Mouse (Mus musculus): Measurements from ENCODE around the gene Rpgrip1l.

GRCm38 (mm10) chr8:91199876-91200275 is 113.2 kb downstream of the Rpgrip1l start, which contains the start of gene Aktip:
- TF ChIP-seq CTCF (IDR thresholded peaks at IDR 0.05; ENCODE audit: borderline replicate concordance, insufficient read depth, low read depth, low read length): no peak
- TF ChIP-seq POLR2A (IDR thresholded peaks at IDR 0.05; ENCODE audit: borderline replicate concordance, insufficient read depth, low read length): no peak

Data from cerebellum, adult 2 months (tissue).